In genomic region chr3:50816479-50816878, GRCm38 (mm10) we compare ENCODE assay signal across 11 mouse cellular contexts.
DNase-seq lines count a peak whose midpoint lies in the region; ATAC-seq and TF ChIP-seq lines count a peak whose summit lies in the region.
"Had no signal": no experiment of that assay in that cellular context is flagged by ENCODE, and none has a peak within 500 bp of the region (broad histone marks: within the 10 kb centered on the region; RNA-seq: fewer than 3 reads in every experiment).

No protein-coding gene starts in this region.

- H3K4me2 ChIP-seq in lung, embryonic 16.5 days (ENCODE audit: low read depth, low read length), result no peak overlapping the region
- H3K4me2 ChIP-seq: hindbrain, embryonic 12.5 days had no signal

- no peaks in the 10 kb centered on the region for H3K27me3 ChIP-seq in lung, embryonic 16.5 days (ENCODE audit: control insufficient read depth, insufficient read depth, low read depth, low read length)
- H3K27me3 ChIP-seq: hindbrain, embryonic 12.5 days had no signal

- H3K4me3 ChIP-seq in lung, embryonic 16.5 days (ENCODE audit: low read length), result no peak overlapping the region
- peak overlapping the region; percentile 29 for H3K4me3 ChIP-seq in layer of hippocampus, adult 2 months
- H3K4me3 ChIP-seq: hindbrain, embryonic 12.5 days had no signal

- no peaks in the 10 kb centered on the region for H3K9me3 ChIP-seq in lung, embryonic 16.5 days (ENCODE audit: control insufficient read depth, low read length)
- H3K9me3 ChIP-seq: hindbrain, embryonic 12.5 days had no signal

- no peak overlapping the region for H3K9ac ChIP-seq in lung, embryonic 16.5 days (ENCODE audit: low read length)
- H3K9ac ChIP-seq: hindbrain, embryonic 12.5 days had no signal

- no peak for TF ChIP-seq CTCF in layer of hippocampus, adult 2 months (conservative IDR thresholded peaks at IDR 0.05)

- H3K4me1 ChIP-seq in lung, embryonic 16.5 days (replicated peaks; ENCODE audit: control insufficient read depth, insufficient read depth, low read length), result no peaks in the 10 kb centered on the region; the same call in 1 of the 2 replicates
- H3K4me1 ChIP-seq: hindbrain, embryonic 12.5 days had no signal

- no peaks in the 10 kb centered on the region for H3K36me3 ChIP-seq in lung, embryonic 16.5 days (ENCODE audit: control insufficient read depth, insufficient read depth, low read length)
- H3K36me3 ChIP-seq: hindbrain, embryonic 12.5 days had no signal

- DNase-seq in lung, postnatal 25 days (ENCODE audit: low spot score), result no peak
- peak; percentile 13 for DNase-seq in gastrocnemius, postnatal 10 days
- peak; percentile 49 to 60 for DNase-seq in layer of hippocampus, adult 2 months (ENCODE audit: low spot score in 2 of 2)
- DNase-seq in right cerebral cortex, postnatal 36 days (ENCODE audit: low spot score in 2 of 2), result peak; percentile 30 to 48
- DNase-seq in adrenal gland, postnatal 10 days, result no peak
- no peak for DNase-seq in embryo, embryonic 10 days (ENCODE audit: low spot score)
- DNase-seq: spleen, adult 18-20 months had no signal

- peak; percentile 59 for ATAC-seq in lung, embryonic 16.5 days (ENCODE audit: low read depth)
- no peak for ATAC-seq in inflammation-experienced regulatory T-cells, adult 6 months

- H3K27ac ChIP-seq in lung, embryonic 16.5 days (ENCODE audit: low read length), result no peak overlapping the region
- H3K27ac ChIP-seq in layer of hippocampus, adult 2 months, result peak overlapping the region; percentile 76
- H3K27ac ChIP-seq: hindbrain, embryonic 12.5 days; macrophage had no signal

- WGBS in lung, embryonic 16.5 days, result 45% methylated on average over 8 of the region's 8 CpGs

Comparison
In these comparisons a context has a peak if more than half of its experiments do, and no peak if none do; other contexts are left out.
1. DNase-seq: peak in gastrocnemius, postnatal 10 days (single experiment), layer of hippocampus, adult 2 months (2 of 2) and right cerebral cortex, postnatal 36 days (2 of 2); none in lung, postnatal 25 days (single experiment), adrenal gland, postnatal 10 days (single experiment) and embryo, embryonic 10 days (single experiment).